Mouse (Mus musculus) midbrain, embryonic 11.5 days (tissue): ENCODE results near the gene Fbxw9. TPM values are rescaled to one million over a fixed set of nuclear protein-coding genes. Genes with fewer than 3 reads are reported as not detected.

Experiments used
- ATAC-seq: fragments of 200-750 bp; cut with Nextera tagmentation; 2 replicates; pipeline ENCODE4 v1.8.0; 2017; ENCODE audit warnings: moderate TSS enrichment, moderate library complexity; ENCODE audit not compliant: low FRiP score
- DNase-seq: peaks from one replicate; pipeline ENCODE4 v3.0.0; 2015; ENCODE audit warnings: low spot score; ENCODE audit errors: missing footprints
- H3K27ac ChIP-seq: fragments of 300-500 bp; sonication (generic); 2 replicates; pipeline ENCODE4 v1.5.1; 2014; ENCODE audit warnings: low read depth, low read length
- H3K27me3 ChIP-seq: fragments of 300-500 bp; sonication (generic); 2 replicates; pipeline ENCODE4 v1.6.1; 2014; ENCODE audit warnings: mild to moderate bottlenecking, low read length, moderate library complexity, mixed read lengths; ENCODE audit not compliant: control insufficient read depth, insufficient read depth
- H3K36me3 ChIP-seq: fragments of 300-500 bp; sonication (generic); 2 replicates; pipeline ENCODE4 v1.6.1; 2014; ENCODE audit warnings: mild to moderate bottlenecking, low read length, moderate library complexity, mixed read lengths; ENCODE audit not compliant: control insufficient read depth, insufficient read depth
- H3K4me1 ChIP-seq: fragments of 300-500 bp; sonication (generic); 2 replicates; pipeline ENCODE4 v1.6.1; 2014; ENCODE audit warnings: low read length; ENCODE audit not compliant: control insufficient read depth, insufficient read depth
- H3K4me2 ChIP-seq: fragments of 300-500 bp; sonication (generic); 2 replicates; pipeline ENCODE4 v1.6.1; 2014; ENCODE audit warnings: mild to moderate bottlenecking, moderate library complexity
- H3K4me3 ChIP-seq: fragments of 300-500 bp; sonication (generic); 2 replicates; pipeline ENCODE4 v1.5.1; 2014; ENCODE audit warnings: low read depth, low read length
- H3K9ac ChIP-seq: fragments of 300-500 bp; sonication (generic); 2 replicates; pipeline ENCODE4 v1.6.1; 2014; ENCODE audit warnings: low read length
- H3K9me3 ChIP-seq: fragments of 300-500 bp; sonication (generic); 2 replicates; pipeline ENCODE4 v1.6.1; 2016; ENCODE audit warnings: low read length; ENCODE audit not compliant: control insufficient read depth
- WGBS: fragments of 180-500 bp; shearing (Covaris S2); extraction: QIAGEN DNeasy Blood & Tissue Kit; methylation state at CpG from one replicate; pipeline ENCODE4 v1.1.7; 2014; 5-methylcytosine and 5-hydroxymethylcytosine counted together
- microRNA-seq: library from miRNA; unstranded; fragments of <30 nt; microRNA quantifications from one replicate; pipeline ENCODE4, GENCODE M21; 2017
- polyA plus RNA-seq: library from polyadenylated mRNA; unstranded; fragments of >200 nt; fragmentation: Nextera tagmentation; extraction: Ambion mirVana; gene quantifications from 2 replicates; pipeline ENCODE4 v1.2.1, GENCODE M21; 2014

Gene Fbxw9
- polyA plus RNA-seq, 1 experiment from 2014 or later, result 22.4 TPM

DNA sequence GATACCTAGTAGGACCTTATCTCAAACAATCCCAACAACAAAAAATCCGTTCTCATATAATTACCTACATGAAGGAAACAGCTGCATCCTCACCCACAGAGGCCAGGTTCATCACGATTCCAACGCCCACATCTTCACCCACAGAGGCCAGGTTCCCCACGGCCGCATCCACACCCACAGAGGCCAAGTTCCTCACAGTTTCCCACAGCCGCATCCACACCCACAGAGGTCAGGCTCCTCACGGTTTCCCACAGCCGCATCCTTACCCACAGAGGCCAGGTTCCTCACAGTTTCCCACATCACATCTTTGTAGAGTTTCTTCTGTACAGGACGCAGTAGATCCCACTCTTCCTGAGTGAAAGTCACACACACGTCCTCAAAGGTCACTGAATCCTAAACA is 53.4 kb downstream of the Fbxw9 start:
- H3K27me3 ChIP-seq, result no peaks in the 10 kb centered on the region

DNA sequence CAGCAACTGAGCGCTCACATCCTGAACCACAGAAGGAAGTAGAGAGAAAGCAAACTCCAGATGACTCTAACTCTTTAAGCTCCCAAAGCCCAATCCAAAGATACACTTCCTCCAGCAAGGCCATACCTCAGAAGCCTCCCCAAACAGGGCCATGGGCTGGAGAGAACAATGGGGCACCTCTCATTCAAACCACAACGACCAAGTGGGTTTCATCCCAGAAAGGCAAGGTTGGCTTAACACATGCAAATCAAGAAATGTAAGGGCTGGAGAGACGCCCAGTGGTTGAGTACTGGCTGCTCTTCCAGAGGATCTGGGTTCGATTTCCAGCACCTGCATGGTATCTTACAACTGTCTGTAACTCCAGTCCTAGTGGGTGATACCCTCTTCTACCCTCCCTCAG is 55.6 kb downstream of the Fbxw9 start:
- no peak overlapping the region for H3K9ac ChIP-seq
- H3K4me3 ChIP-seq, result no peak overlapping the region
- no peaks in the 10 kb centered on the region for H3K27me3 ChIP-seq
- no peaks in the 10 kb centered on the region for H3K36me3 ChIP-seq
- ATAC-seq (no peak), DNase-seq (no peak)
- H3K9me3 ChIP-seq, result no peaks in the 10 kb centered on the region
- H3K4me1 ChIP-seq, result no peaks in the 10 kb centered on the region
- WGBS, result 73% methylated on average over 4 of the region's 4 CpGs
- no peak overlapping the region for H3K27ac ChIP-seq
- no peak overlapping the region for H3K4me2 ChIP-seq

More for the DNA sequence above, 53.4 kb downstream of the Fbxw9 start:
- H3K4me1 ChIP-seq, result no peaks in the 10 kb centered on the region
- 93% methylated on average over 10 of the region's 10 CpGs for WGBS
- H3K9me3 ChIP-seq, result no peaks in the 10 kb centered on the region
- H3K4me3 ChIP-seq, result no peak overlapping the region
- H3K9ac ChIP-seq, result no peak overlapping the region
- H3K4me2 ChIP-seq, result no peak overlapping the region
- H3K27ac ChIP-seq, result no peak overlapping the region
- H3K36me3 ChIP-seq, result peaks cover 4% of the 10 kb centered on the region; the same call in 1 of the 2 replicates
- ATAC-seq (no peak), DNase-seq (no peak)

Small RNA genes lying within 50 kb of the gene (microRNA-seq; reads per million reads assigned to microRNA genes)
- 30.5 reads per million, percentile 41 among the genes with 10 or more reads in this experiment for gene Gm23388
- 3.4 reads per million, percentile 16 among the genes with 10 or more reads in this experiment for gene Mir7070

Other genes with a start within 250 kb of the Fbxw9 start
- gene Dand5, start 237.2 kb upstream of the Fbxw9 start, polyA plus RNA-seq, result 3.9 and 4.6 TPM in 2 replicates
- gene Gadd45gip1, start 228.5 kb upstream of the Fbxw9 start, polyA plus RNA-seq, result 37.3 and 37.8 TPM in 2 replicates
- 87.7 and 100 TPM in 2 replicates for gene Rad23a, start 219.4 kb upstream of the Fbxw9 start, polyA plus RNA-seq
- 708 and 747 TPM in 2 replicates for gene Calr, start 213.1 kb upstream of the Fbxw9 start, polyA plus RNA-seq
- 77.4 and 84.4 TPM in 2 replicates for gene Farsa, start 203.1 kb upstream of the Fbxw9 start, polyA plus RNA-seq
- gene Syce2, start 187.9 kb upstream of the Fbxw9 start, polyA plus RNA-seq, result 53.2 and 58.8 TPM in 2 replicates
- gene Gcdh, start 166.1 kb upstream of the Fbxw9 start, polyA plus RNA-seq, result 24.6 and 31.8 TPM in 2 replicates
- gene Klf1, start 158.1 kb upstream of the Fbxw9 start, polyA plus RNA-seq, result 13.7 and 14.4 TPM in 2 replicates
- gene Dnase2a, start 151.5 kb upstream of the Fbxw9 start, polyA plus RNA-seq, result 4.3 and 4.6 TPM in 2 replicates
- 8.8 and 10.2 TPM in 2 replicates for gene Mast1, start 122.7 kb upstream of the Fbxw9 start, polyA plus RNA-seq
- gene Rtbdn, start 113.1 kb upstream of the Fbxw9 start, polyA plus RNA-seq, result 0.15 TPM in 1 of 2 replicates, not detected in the other
- gene Gm49661, start 90.6 kb upstream of the Fbxw9 start, polyA plus RNA-seq, result not detected in 2 replicates
- 1,298 and 1,349 TPM in 2 replicates for gene Prdx2, start 90.5 kb upstream of the Fbxw9 start, polyA plus RNA-seq
- gene Rnaseh2a, start 90.3 kb upstream of the Fbxw9 start, polyA plus RNA-seq, result 113 and 121 TPM in 2 replicates
- 3.4 and 4.5 TPM in 2 replicates for gene Junb, start 81.3 kb upstream of the Fbxw9 start, polyA plus RNA-seq
- 11.4 and 11.8 TPM in 2 replicates for gene Hook2, start 69.5 kb upstream of the Fbxw9 start, polyA plus RNA-seq
- gene Best2, start 45.5 kb upstream of the Fbxw9 start, polyA plus RNA-seq, result not detected in 2 replicates
- gene Asna1, start 34.8 kb upstream of the Fbxw9 start, polyA plus RNA-seq, result 129 TPM in 2 replicates
- 164 and 180 TPM in 2 replicates for gene Trir, start 33.2 kb upstream of the Fbxw9 start, polyA plus RNA-seq
- gene Tnpo2, start 23.1 kb upstream of the Fbxw9 start, polyA plus RNA-seq, result 19.5 and 19.9 TPM in 2 replicates
- gene Gm5741, start 7.9 kb downstream of the Fbxw9 start, polyA plus RNA-seq, result 0.53 TPM in 1 of 2 replicates, not detected in the other
- 65.5 and 66.8 TPM in 2 replicates for gene Dhps, start 11.7 kb downstream of the Fbxw9 start, polyA plus RNA-seq
- 120 and 135 TPM in 2 replicates for gene Wdr83os, start 20.7 kb downstream of the Fbxw9 start, polyA plus RNA-seq
- gene Wdr83, start 21.3 kb downstream of the Fbxw9 start, polyA plus RNA-seq, result 54.3 and 56.1 TPM in 2 replicates
- gene Man2b1, start 23.2 kb downstream of the Fbxw9 start, polyA plus RNA-seq, result 15.7 and 16.9 TPM in 2 replicates
- 1.3 and 1.5 TPM in 2 replicates for gene Zfp791, start 63.0 kb downstream of the Fbxw9 start, polyA plus RNA-seq
- not detected in 2 replicates for gene Cks1brt, start 91.9 kb downstream of the Fbxw9 start, polyA plus RNA-seq
- not detected in 2 replicates for gene Olfr371, start 165.9 kb downstream of the Fbxw9 start, polyA plus RNA-seq
- gene Orc6, start 239.6 kb downstream of the Fbxw9 start, polyA plus RNA-seq, result 140 and 143 TPM in 2 replicates
- gene Vps35, start 239.7 kb downstream of the Fbxw9 start, polyA plus RNA-seq, result 182 and 208 TPM in 2 replicates